Mouse (Mus musculus) midbrain, embryonic 14.5 days (tissue): Measurements from ENCODE around the gene Tiam1. TPM values are rescaled to one million over a fixed set of nuclear protein-coding genes. Genes with fewer than 3 reads are reported as not detected.

Source experiments
- ATAC-seq: fragments of 200-750 bp; cut with Nextera tagmentation; 2 replicates; pipeline ENCODE4 v1.8.0; 2017; ENCODE audit warnings: moderate number of reproducible peaks, moderate library complexity; ENCODE audit not compliant: low FRiP score, low TSS enrichment
- DNase-seq: peaks from one replicate; pipeline ENCODE4 v3.0.0-alpha.2; 2015
- H3K27ac ChIP-seq: fragments of 300-500 bp; sonication (generic); replicated peaks from 2 replicates; pipeline ENCODE4 v1.5.1; 2014; ENCODE audit warnings: mild to moderate bottlenecking, low read depth, low read length, moderate library complexity
- H3K27me3 ChIP-seq: fragments of 300-500 bp; sonication (generic); 2 replicates; pipeline ENCODE4 v1.6.1; 2014; ENCODE audit warnings: low read length, control low read depth, mixed read lengths; ENCODE audit not compliant: control insufficient read depth, insufficient read depth
- H3K36me3 ChIP-seq: fragments of 300-500 bp; sonication (generic); 2 replicates; pipeline ENCODE4 v1.6.1; 2014; ENCODE audit warnings: low read length, control low read depth; ENCODE audit not compliant: control insufficient read depth, insufficient read depth
- H3K4me1 ChIP-seq: fragments of 300-500 bp; sonication (generic); 2 replicates; pipeline ENCODE4 v1.6.1; 2014; ENCODE audit warnings: mild to moderate bottlenecking, antibody characterized with exemption, low read length, control low read depth; ENCODE audit not compliant: control insufficient read depth, insufficient read depth
- H3K4me2 ChIP-seq: fragments of 300-500 bp; sonication (generic); 2 replicates; pipeline ENCODE4 v1.6.1; 2014; ENCODE audit warnings: mild to moderate bottlenecking, low read length, moderate library complexity
- H3K4me3 ChIP-seq: fragments of 300-500 bp; sonication (generic); replicated peaks from 2 replicates; pipeline ENCODE4 v1.5.1; 2014; ENCODE audit warnings: low read depth, low read length
- H3K9ac ChIP-seq: fragments of 300-500 bp; sonication (generic); replicated peaks from 2 replicates; pipeline ENCODE4 v1.6.1; 2014; ENCODE audit warnings: mild to moderate bottlenecking, low read length, moderate library complexity
- H3K9me3 ChIP-seq: fragments of 300-500 bp; sonication (generic); 2 replicates; pipeline ENCODE4 v1.6.1; 2016; ENCODE audit warnings: low read length, control low read depth, mixed read lengths; ENCODE audit not compliant: control insufficient read depth
- WGBS: fragments of 180-500 bp; shearing (Covaris S2); extraction: QIAGEN DNeasy Blood & Tissue Kit; methylation state at CpG from one replicate; pipeline ENCODE4 v1.1.7; 2014; 5-methylcytosine and 5-hydroxymethylcytosine counted together
- polyA plus RNA-seq: library from polyadenylated mRNA; unstranded; fragments of >200 nt; fragmentation: Nextera tagmentation; extraction: Ambion mirVana; gene quantifications from 2 replicates; pipeline ENCODE4 v1.2.1, GENCODE M21; 2014

Gene Tiam1
- polyA plus RNA-seq, 1 experiment from 2014 or later, result 34.6 TPM

DNA sequence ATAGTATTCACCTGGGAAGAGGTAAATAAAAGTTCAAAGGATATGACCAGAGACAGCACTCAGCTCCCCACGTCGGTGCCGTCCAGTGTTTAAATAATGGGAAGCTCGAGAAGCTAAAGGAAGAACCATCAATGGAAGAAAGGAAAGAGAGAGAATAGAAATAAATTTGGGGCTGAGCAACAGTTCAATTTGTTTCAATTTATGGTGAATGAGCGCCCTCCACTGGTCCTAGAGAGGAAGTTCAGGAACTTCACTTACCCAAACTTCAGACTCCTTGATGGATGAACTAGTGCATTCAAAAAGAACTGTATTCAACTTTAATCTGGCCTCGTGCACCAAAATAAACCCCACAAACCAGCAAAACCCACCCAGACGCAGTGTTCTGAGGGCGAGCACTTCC, 378.1 kb downstream of the Tiam1 start:
- Histone ChIP-seq H3K27ac (no peak overlapping the region), H3K4me3 (no peak overlapping the region), H3K9ac (no peak overlapping the region), H3K4me2 (no peak overlapping the region), H3K36me3 (no peaks in the 10 kb centered on the region), H3K4me1 (no peaks in the 10 kb centered on the region), H3K9me3 (peaks cover 16% of the 10 kb centered on the region), H3K27me3 (no peaks in the 10 kb centered on the region)
- no peak; the same call in 1 of the 2 replicates for ATAC-seq
- DNase-seq, result peak; percentile 85
- WGBS, result 11% methylated on average over 8 of the region's 8 CpGs

DNA sequence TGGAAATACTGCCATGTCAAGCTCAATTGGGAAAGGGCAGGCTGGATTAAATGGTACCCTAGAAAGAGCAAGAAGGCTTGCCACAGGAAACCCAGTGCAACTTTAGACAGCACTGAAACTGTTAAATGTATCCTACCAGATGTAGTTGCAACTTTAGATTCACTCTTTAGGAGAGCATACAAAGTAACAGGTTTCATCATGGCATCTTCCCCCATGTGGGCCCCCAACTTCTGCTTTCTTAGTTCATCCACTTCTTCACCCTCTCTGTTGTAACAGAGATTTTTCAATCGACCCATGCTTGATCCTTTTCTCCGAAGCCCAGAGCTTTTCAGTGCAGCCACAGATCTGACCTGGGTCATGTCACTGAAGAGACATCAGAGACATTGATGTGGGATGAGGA, 379.8 kb downstream of the Tiam1 start:
- WGBS, result 80% methylated on average over 2 of the region's 2 CpGs
- no peak overlapping the region for H3K4me3 ChIP-seq
- ATAC-seq (no peak), DNase-seq (no peak)
- H3K27me3 ChIP-seq, result no peaks in the 10 kb centered on the region
- 0 out of 2 replicates have a peak, but pooled peaks cover 5% of the 10 kb centered on the region for H3K9me3 ChIP-seq
- H3K4me2 ChIP-seq, result no peak overlapping the region
- no peak overlapping the region for H3K27ac ChIP-seq
- H3K9ac ChIP-seq, result no peak overlapping the region
- no peaks in the 10 kb centered on the region for H3K4me1 ChIP-seq
- no peaks in the 10 kb centered on the region for H3K36me3 ChIP-seq

DNA sequence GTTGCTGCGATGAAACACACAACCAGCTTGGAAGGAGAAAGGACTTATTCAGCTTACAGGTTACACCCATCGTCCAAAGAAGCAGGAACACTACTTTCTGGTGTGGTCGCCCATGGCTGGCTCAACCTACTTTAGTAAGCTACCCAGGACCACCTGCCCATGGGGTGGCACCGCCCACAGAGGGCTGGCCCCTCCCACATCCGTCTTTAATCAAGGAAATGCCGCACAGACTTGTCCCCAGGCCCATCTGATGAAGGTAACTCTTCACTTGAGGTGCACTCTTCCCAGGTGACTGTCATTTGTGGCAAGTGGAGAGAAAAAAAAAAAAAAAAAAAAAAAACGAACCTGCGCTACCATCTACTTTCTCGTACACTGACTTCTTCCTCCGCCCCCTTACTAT, 381.0 kb downstream of the Tiam1 start:
- Histone ChIP-seq H3K27me3 (no peaks in the 10 kb centered on the region), H3K4me2 (no peak overlapping the region), H3K9ac (no peak overlapping the region), H3K4me1 (no peaks in the 10 kb centered on the region), H3K27ac (no peak overlapping the region), H3K9me3 (no peaks in the 10 kb centered on the region), H3K36me3 (no peaks in the 10 kb centered on the region), H3K4me3 (no peak overlapping the region)
- DNase-seq, result no peak
- 86% methylated on average over 10 of the region's 10 CpGs for WGBS
- ATAC-seq, result no peak

DNA sequence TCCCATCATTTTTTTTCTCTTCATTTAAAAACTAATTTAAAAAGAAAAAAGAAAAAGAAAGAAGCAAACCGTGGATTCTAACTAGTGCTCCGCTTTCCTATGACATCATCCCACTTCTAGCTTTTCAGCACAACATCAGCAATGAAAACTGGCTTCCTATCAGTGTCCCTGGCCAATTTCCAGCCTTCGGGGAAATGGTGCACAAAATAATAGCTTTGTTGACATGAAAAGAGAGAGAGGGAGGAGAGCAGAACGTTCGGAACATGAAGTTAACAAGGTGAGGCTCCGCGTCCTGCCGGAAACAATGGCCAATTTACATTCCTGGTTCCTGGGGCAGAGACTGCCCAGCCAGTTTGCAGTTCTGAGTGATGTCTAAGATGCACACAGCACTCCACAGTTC, 381.5 kb downstream of the Tiam1 start:
- no peaks in the 10 kb centered on the region for H3K9me3 ChIP-seq
- no peaks in the 10 kb centered on the region for H3K4me1 ChIP-seq

DNA sequence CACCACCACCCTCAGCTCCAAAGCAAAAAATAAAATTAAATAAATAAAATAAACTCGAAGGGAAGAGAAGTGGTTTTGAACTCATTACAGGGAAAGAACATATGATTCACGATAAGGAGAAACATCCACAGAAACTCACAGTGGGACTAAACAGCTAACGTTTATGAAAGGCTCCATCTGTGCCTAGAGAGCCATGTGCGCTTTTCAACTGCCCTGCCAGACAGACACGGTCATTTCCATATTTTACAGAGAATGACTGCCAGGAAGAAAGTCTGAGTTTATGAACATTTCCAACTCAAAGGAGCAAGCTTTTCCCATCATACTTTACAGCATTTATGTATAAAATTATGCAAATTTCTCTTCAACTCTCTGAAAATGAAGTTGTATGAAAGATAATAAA, 386.2 kb downstream of the Tiam1 start:
- no peak overlapping the region for H3K9ac ChIP-seq
- H3K9me3 ChIP-seq, result no peaks in the 10 kb centered on the region
- H3K27ac ChIP-seq, result no peak overlapping the region
- no peak for ATAC-seq
- H3K36me3 ChIP-seq, result no peaks in the 10 kb centered on the region
- H3K4me1 ChIP-seq, result no peaks in the 10 kb centered on the region
- no peak overlapping the region for H3K4me2 ChIP-seq
- 18% methylated on average over 5 of the region's 5 CpGs for whole genome bisulfite sequencing
- DNase-seq, result peak; percentile 60
- H3K27me3 ChIP-seq, result no peaks in the 10 kb centered on the region
- no peak overlapping the region for H3K4me3 ChIP-seq

More for the DNA sequence above, 381.5 kb downstream of the Tiam1 start:
- ATAC-seq, result no peak
- H3K36me3 ChIP-seq, result no peaks in the 10 kb centered on the region
- H3K27ac ChIP-seq, result no peak overlapping the region
- H3K9ac ChIP-seq, result no peak overlapping the region
- 62% methylated on average over 8 of the region's 8 CpGs for WGBS
- no peaks in the 10 kb centered on the region for H3K27me3 ChIP-seq
- no peak overlapping the region for H3K4me3 ChIP-seq
- no peak overlapping the region for H3K4me2 ChIP-seq
- DNase-seq, result no peak

DNA sequence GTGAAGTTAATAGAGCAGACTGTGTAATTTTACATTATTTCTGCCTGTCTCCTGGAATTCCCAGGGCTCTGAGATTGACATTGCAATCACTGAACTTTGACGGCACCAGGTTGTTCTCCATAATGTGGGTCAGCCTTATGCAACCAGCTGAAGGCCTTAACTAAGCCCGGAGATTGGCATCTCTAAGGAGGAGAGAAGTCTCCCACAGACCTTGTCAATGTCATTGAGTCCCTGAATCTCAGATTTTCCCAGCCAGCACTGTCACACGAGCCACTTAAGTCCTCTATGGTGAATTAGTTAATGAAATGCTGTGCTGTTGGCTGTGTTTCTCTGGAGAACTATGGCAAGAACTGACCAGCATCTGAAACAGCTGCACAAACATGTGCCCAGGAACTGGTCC, 388.9 kb downstream of the Tiam1 start:
- Histone ChIP-seq H3K27me3 (no peaks in the 10 kb centered on the region), H3K27ac (no peak overlapping the region), H3K4me2 (no peak overlapping the region), H3K36me3 (no peaks in the 10 kb centered on the region), H3K9ac (no peak overlapping the region), H3K9me3 (peaks cover 2% of the 10 kb centered on the region; the same call in 1 of the 2 replicates), H3K4me3 (no peak overlapping the region), H3K4me1 (no peaks in the 10 kb centered on the region)
- DNase-seq (no peak), ATAC-seq (peak; percentile 26; the same call in 1 of the 2 replicates)
- WGBS, result 20% methylated on average over 3 of the region's 3 CpGs

DNA sequence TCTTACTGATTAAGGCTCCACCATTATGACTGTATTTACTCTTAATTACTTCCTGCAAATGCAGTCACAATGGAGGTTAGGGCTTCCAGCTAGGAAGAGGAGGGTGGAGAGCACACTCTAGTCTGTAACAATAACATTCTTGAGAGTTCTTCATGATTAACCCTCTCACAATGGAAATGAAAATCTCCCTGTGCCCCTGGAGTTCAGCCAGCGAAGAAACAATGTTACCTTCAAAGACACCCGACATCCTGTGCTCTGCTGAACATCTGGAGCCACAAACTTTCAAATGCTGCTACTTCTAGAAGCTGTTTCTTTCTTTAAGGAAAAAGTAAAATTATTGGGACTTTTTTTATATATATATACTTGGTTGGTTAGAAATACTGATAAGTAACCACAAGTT, 395.7 kb downstream of the Tiam1 start:
- no peaks in the 10 kb centered on the region for H3K4me1 ChIP-seq
- no peaks in the 10 kb centered on the region for H3K36me3 ChIP-seq
- ATAC-seq, result no peak
- 12% methylated on average over 2 of the region's 2 CpGs for WGBS
- H3K27ac ChIP-seq, result no peak overlapping the region
- no peak for DNase-seq
- H3K9ac ChIP-seq, result no peak overlapping the region
- peaks cover 4% of the 10 kb centered on the region; the same call in 1 of the 2 replicates for H3K9me3 ChIP-seq
- H3K4me3 ChIP-seq, result no peak overlapping the region
- no peak overlapping the region for H3K4me2 ChIP-seq
- H3K27me3 ChIP-seq, result no peaks in the 10 kb centered on the region

DNA sequence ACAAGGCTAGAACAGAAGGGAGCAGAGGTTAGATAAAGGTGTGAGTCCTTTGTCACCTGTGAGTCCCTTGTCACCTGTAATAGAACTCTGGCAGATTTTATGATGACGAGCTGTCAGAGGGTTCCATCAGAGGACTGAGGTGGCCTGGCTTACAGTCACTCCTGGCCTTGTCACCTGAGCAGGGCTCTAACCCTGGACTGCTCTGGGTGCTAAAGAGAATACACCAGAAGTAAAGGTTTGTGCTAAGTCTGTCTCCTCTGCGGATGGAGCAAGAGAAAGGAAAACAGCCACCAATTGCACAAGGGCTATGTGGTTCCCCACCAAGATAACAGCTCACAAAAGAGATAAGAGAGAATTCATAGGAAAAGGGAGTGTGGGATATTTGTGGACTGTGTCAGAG, 404.0 kb downstream of the Tiam1 start:
- Histone ChIP-seq H3K4me3 (no peak overlapping the region), H3K4me2 (no peak overlapping the region), H3K27me3 (no peaks in the 10 kb centered on the region), H3K9ac (no peak overlapping the region), H3K27ac (no peak overlapping the region), H3K36me3 (no peaks in the 10 kb centered on the region), H3K9me3 (no peaks in the 10 kb centered on the region), H3K4me1 (no peaks in the 10 kb centered on the region)
- 51% methylated on average over 2 of the region's 2 CpGs for WGBS
- DNase-seq (no peak), ATAC-seq (no peak; the same call in 1 of the 2 replicates)

DNA sequence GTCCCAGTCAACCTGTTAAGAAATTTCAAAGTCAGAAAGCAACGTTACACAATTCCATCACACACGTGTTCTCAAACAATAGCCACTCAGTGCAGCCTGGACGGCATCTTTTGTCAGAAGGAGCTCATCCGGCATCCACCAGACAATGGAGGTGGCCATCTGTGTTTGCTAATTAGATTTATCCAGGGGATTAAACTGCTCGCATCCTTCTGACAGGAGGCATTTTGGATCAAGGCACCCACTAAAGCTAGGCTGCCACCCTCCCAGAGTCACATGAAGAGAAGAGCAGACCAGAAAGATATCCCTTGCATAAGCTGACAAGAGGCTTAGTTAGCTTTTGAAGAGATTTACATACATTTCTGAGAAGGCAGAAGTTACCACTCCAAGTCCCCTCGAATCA, 404.6 kb downstream of the Tiam1 start:
- Histone ChIP-seq H3K4me2 (no peak overlapping the region), H3K27me3 (no peaks in the 10 kb centered on the region), H3K36me3 (no peaks in the 10 kb centered on the region), H3K4me1 (no peaks in the 10 kb centered on the region), H3K27ac (no peak overlapping the region), H3K9me3 (no peaks in the 10 kb centered on the region), H3K9ac (no peak overlapping the region), H3K4me3 (no peak overlapping the region)
- ATAC-seq, result peak; percentile 75; the same call in 1 of the 2 replicates
- WGBS, result 3% methylated on average over 6 of the region's 6 CpGs
- DNase-seq, result peak; percentile 61
